In the genomic region with DNA sequence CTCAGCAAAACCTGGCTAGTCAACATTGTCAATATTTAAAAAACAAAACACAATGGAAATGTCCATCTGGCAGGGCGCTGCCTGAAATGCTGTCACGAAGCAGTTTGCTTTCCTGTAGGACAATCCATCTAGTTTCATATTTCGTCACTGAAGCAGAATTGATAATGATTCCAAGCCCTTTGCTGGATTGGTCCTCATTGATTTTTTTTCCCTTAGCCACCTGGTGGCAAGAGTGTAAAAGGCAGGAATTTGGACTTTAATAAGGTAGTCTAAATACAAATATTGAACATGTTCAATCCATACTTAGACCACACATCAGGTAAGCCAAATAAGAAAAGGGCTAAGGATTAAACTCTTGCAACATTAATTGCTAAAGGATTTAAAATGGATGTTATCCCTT, we compare ENCODE assay signal across 17 mouse cellular contexts. TPM values are rescaled to one million over a fixed set of nuclear protein-coding genes. Genes with fewer than 3 reads are reported as not detected.
DNase-seq lines count a peak whose midpoint lies in the region; ATAC-seq and TF ChIP-seq lines count a peak whose summit lies in the region.
"Had no signal": no experiment of that assay in that cellular context is flagged by ENCODE, and none has a peak within 500 bp of the region (broad histone marks: within the 10 kb centered on the region; RNA-seq: fewer than 3 reads in every experiment).

No protein-coding gene starts in this region.

- no peaks in the 10 kb centered on the region for H3K27me3 ChIP-seq in hindbrain, embryonic 11.5 days (ENCODE audit: control insufficient read depth, insufficient read depth, low read length)
- H3K27me3 ChIP-seq in hindbrain, embryonic 16.5 days (replicated peaks; ENCODE audit: control insufficient read depth, insufficient read depth, low read length), result no peaks in the 10 kb centered on the region
- H3K27me3 ChIP-seq: forebrain, embryonic 12.5 days; megakaryocyte, embryonic 14.5 days; neural tube, embryonic 13.5 days had no signal

- no peak overlapping the region for H3K9ac ChIP-seq in hindbrain, embryonic 11.5 days (ENCODE audit: low read depth, low read length)
- no peak overlapping the region for H3K9ac ChIP-seq in hindbrain, embryonic 16.5 days (ENCODE audit: low read depth, low read length)
- H3K9ac ChIP-seq: forebrain, embryonic 12.5 days; neural tube, embryonic 13.5 days had no signal

- H3K36me3 ChIP-seq in hindbrain, embryonic 11.5 days (ENCODE audit: control insufficient read depth, insufficient read depth, low read length), result no peaks in the 10 kb centered on the region
- H3K36me3 ChIP-seq in hindbrain, embryonic 16.5 days (ENCODE audit: control insufficient read depth, insufficient read depth, low read length), result no peaks in the 10 kb centered on the region
- H3K36me3 ChIP-seq: forebrain, embryonic 12.5 days had no signal

- peak; percentile 72 for TF ChIP-seq CTCF in layer of hippocampus, adult 2 months (conservative IDR thresholded peaks at IDR 0.05)

- H3K9me3 ChIP-seq in hindbrain, embryonic 11.5 days (ENCODE audit: control insufficient read depth, low read length), result no peaks in the 10 kb centered on the region
- H3K9me3 ChIP-seq in hindbrain, embryonic 16.5 days (ENCODE audit: control insufficient read depth, low read length), result no peaks in the 10 kb centered on the region
- H3K9me3 ChIP-seq: forebrain, embryonic 12.5 days; G1E; megakaryocyte, embryonic 14.5 days; neural tube, embryonic 13.5 days had no signal

- H3K4me2 ChIP-seq in hindbrain, embryonic 11.5 days (replicated peaks; ENCODE audit: low read depth, low read length), result no peak overlapping the region
- no peak overlapping the region for H3K4me2 ChIP-seq in hindbrain, embryonic 16.5 days (ENCODE audit: low read length)
- H3K4me2 ChIP-seq: forebrain, embryonic 12.5 days; neural tube, embryonic 13.5 days had no signal

- DNase-seq in hindbrain, embryonic 11.5 days (ENCODE audit: low spot score), result peak; percentile 14
- DNase-seq in layer of hippocampus, adult 2 months (ENCODE audit: low spot score in 2 of 2), result no peak
- no peak for DNase-seq in layer of hippocampus, adult 9-10 months (ENCODE audit: low spot score)
- DNase-seq in retina, embryonic 14.5 days (ENCODE audit: low spot score), result peak; percentile 40
- no peak for DNase-seq in retina, postnatal 1 day
- DNase-seq in gastrocnemius, adult 8-10 months (ENCODE audit: low spot score in 2 of 2), result no peak
- DNase-seq: adrenal gland, adult 2 months; heart, adult 18-20 months; kidney, postnatal 25 days; liver; right cerebral cortex, postnatal 25 days; thymus, postnatal 14 days had no signal

- H3K4me1 ChIP-seq in hindbrain, embryonic 11.5 days (replicated peaks; ENCODE audit: control insufficient read depth, insufficient read depth, low read length), result no peaks in the 10 kb centered on the region
- H3K4me1 ChIP-seq in hindbrain, embryonic 16.5 days (ENCODE audit: control insufficient read depth, insufficient read depth, low read depth, low read length), result peaks cover 3% of the 10 kb centered on the region
- H3K4me1 ChIP-seq: megakaryocyte, embryonic 14.5 days had no signal

- no peak overlapping the region for H3K27ac ChIP-seq in hindbrain, embryonic 11.5 days (ENCODE audit: low read depth, low read length)
- H3K27ac ChIP-seq in hindbrain, embryonic 16.5 days (ENCODE audit: low read depth, low read length), result no peak overlapping the region
- H3K27ac ChIP-seq in layer of hippocampus, adult 2 months, result peak overlapping the region; percentile 61; the same call in 1 of the 2 replicates
- H3K27ac ChIP-seq: forebrain, embryonic 12.5 days had no signal

- WGBS in hindbrain, embryonic 11.5 days, result 68% methylated on average over 3 of the region's 3 CpGs
- 75% methylated on average over 3 of the region's 3 CpGs for whole genome bisulfite sequencing in hindbrain, embryonic 16.5 days

- H3K4me3 ChIP-seq in hindbrain, embryonic 11.5 days (ENCODE audit: low read depth, low read length), result no peak overlapping the region
- H3K4me3 ChIP-seq in hindbrain, embryonic 16.5 days (ENCODE audit: low read length), result no peak overlapping the region
- H3K4me3 ChIP-seq in layer of hippocampus, adult 2 months, result no peak overlapping the region
- H3K4me3 ChIP-seq: forebrain, embryonic 12.5 days; megakaryocyte, embryonic 14.5 days; neural tube, embryonic 13.5 days had no signal

- ATAC-seq in hindbrain, embryonic 11.5 days (ENCODE audit: low FRiP score), result no peak
- ATAC-seq in hindbrain, embryonic 16.5 days, result no peak

RNA-seq across cellular contexts. Expression of gene Ggact, which starts 12.4 kb away (rescaled TPM):
- 5.1 and 5.6 TPM in 2 replicates for polyA plus RNA-seq in hindbrain, embryonic 11.5 days (2014; fragmentation: Nextera tagmentation; extraction: Ambion mirVana)
- 13.6 and 14.7 TPM in 2 replicates for polyA plus RNA-seq in hindbrain, embryonic 16.5 days (2015; fragmentation: Nextera tagmentation; extraction: Ambion mirVana)
- total RNA-seq in layer of hippocampus, adult 2 months (2021), result 10 to 100 TPM; 32.1 to 34.3 TPM
- total RNA-seq in gastrocnemius, adult 8-10 months (2022), result 10 to 100 TPM; 14.8 to 23.4 (median 18.3) TPM

Comparison
In these comparisons a context has a peak if more than half of its experiments do, and no peak if none do; other contexts are left out.
1. DNase-seq: peak in hindbrain, embryonic 11.5 days (single experiment) and retina, embryonic 14.5 days (single experiment); none in layer of hippocampus, adult 2 months (0 of 2), layer of hippocampus, adult 9-10 months (single experiment), retina, postnatal 1 day (single experiment) and gastrocnemius, adult 8-10 months (0 of 2).